Mouse (Mus musculus): ENCODE measurements around the gene Chka. TPM values are rescaled to one million over a fixed set of nuclear protein-coding genes. Genes with fewer than 3 reads are reported as not detected.
A peak's percentile ranks its signal among the peaks of the same experiment; 100 is the strongest.

The Chka gene
- polyA plus RNA-seq, 1 experiment from 2014 or later: 26.2 TPM

DNA sequence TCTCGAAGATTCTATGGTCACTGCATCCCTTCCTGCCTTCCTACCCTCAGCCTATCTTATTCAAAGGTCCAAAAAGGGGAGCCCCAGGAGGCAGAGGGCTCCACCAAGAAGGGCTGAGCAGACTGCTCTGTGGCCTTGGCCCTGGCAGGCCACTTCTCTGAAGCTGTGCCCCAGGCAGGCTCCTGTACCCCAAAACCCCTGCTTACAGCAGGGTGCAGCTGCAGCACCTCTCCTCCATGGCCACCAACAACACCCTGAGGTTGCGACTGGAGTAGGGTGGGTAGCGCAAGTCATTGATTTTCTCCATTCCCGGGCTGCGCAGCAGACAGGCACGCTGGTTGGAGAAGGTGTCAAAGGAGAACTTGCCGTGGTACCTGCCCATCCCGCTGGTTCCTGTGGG lies 62.1 kb downstream of the Chka start:
- DNase-seq (ENCODE audit: low spot score): no peak

DNA sequence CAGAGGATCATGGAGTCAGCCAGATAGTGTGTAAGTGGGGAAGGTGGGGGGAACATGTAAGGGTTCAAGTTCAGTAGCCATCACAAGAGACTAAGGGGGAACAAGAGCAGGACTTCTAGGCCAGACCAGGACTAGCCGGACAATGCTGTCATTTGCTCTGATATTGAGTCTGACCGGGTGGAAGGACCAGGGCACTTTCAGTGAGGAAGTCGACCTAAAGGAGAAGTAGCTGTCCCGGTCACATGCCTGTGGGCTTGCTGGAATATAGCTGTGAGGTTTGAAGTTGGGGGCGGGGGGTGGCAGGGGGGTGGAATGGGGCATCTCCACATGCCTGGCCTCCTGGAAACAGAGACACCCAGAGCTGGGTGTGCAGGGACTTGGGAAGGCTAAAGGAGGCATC lies 63.0 kb downstream of the Chka start:
- no peak for DNase-seq (ENCODE audit: low spot score)

DNA sequence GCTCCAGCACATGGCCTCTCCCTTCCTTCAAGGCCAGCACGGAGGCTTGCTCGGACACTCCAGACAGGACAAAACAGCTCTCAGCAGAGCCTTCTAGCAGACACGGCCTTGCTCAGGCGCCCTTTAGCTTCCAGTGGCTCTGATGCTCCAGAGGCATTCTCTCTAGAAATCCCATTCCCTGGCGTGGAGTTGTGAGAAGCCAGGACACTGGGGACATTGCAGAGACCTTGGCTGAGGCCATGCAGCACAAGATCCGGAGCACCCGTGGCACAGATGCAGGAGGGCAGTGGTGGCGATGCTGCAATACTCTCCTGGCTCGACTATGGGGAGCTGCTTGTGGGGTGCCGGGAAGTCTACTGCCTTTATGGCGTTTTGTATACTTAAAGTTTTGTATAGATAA lies 65.2 kb downstream of the Chka start:
- DNase-seq (ENCODE audit: low spot score): no peak

DNA sequence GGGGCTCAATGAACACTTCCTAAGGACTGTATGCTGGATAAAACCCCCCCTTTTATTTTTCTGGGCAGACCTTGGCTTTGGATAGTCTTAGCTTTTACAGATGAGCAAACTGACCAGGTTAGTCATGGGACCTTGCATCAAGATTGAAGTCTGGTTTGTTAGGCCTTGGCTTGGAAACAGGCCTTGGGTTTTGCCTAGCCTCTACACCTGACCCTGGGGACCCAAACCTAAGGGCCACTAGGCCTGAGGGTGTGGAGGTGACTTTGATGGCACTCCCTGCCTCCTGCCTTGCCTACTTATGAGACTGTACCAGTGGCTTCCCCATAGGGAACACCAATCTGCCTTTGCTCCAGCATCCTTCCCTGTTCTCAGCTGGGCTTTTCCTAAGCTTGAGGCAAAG lies 68.4 kb downstream of the Chka start:
- DNase-seq (ENCODE audit: low spot score): no peak

DNA sequence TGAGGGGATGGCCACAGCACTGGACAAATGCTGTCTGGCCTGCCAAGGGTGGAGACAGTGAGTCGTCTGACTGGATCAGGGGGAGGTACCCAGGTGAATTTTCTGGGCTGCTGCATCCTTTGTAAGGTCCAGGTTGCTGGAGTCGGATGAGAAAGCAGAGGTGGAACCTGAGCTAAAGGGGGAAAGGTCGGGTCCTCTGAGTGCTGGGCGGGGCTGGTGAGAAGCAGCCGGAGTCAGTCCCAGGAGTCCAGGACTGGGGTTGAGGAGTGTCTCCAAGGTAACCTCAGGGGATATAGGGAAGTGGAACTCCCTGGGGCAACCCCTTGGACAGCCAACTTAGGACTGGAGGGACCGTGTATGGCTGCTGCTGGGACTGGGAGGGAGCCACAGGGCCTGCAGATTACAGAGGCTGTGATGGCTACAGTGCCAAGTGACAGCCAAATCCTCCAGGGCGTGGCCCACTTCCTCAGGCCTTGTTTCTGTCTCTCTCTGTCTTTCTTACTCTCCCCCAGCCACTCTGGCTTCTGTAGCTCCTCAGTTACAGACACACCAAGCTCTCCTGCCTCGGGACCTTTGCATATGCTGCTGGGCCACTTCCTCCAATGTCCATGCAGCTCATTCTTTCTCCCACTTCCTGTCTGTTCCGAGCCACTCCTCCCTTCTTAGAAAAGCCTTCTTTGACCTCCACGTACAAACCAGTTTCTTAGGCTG lies 71.2 kb downstream of the Chka start:
- no peak for DNase-seq (ENCODE audit: low spot score)

DNA sequence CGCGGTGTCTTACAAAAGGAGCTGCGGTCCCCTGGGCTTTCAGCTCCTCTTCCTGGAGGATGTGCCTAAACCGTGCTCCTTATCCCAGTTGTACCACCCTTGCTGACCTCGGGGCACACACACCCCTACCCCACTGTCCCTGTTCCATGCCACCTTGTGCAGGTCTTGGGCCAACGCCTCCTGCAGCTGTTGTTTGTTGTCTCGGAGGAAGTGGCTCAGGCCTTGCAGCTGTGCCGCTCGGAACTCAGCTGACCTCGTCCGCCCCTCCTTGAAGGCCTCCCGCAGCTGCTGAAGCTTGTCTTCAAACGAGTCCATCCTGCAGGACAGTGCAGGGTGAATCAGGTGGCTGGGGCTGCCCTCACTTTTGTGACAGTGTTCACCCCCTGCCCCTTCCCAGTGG lies 72.0 kb downstream of the Chka start:
- DNase-seq (ENCODE audit: low spot score): peak; percentile 48

DNA sequence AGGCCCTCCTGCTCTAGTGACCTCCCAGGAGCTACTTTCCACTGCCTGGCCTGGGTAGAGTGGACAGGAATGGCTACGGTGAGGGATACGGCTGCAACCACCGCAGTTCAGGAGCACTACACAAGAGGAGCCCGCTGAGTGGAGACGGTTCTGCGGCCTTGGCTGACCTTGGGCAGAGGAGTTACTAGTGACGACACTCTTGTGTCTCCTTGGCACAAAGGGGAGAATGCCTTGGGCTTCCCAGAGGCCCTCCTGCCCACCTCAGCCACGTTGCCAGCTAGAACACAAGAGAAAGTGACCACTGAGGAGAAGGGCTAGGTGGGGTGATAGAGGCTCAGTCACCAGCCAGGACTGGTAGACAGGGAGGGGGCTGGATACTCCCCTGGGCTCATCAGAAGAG lies 72.6 kb downstream of the Chka start:
- no peak for DNase-seq (ENCODE audit: low spot score)

DNA sequence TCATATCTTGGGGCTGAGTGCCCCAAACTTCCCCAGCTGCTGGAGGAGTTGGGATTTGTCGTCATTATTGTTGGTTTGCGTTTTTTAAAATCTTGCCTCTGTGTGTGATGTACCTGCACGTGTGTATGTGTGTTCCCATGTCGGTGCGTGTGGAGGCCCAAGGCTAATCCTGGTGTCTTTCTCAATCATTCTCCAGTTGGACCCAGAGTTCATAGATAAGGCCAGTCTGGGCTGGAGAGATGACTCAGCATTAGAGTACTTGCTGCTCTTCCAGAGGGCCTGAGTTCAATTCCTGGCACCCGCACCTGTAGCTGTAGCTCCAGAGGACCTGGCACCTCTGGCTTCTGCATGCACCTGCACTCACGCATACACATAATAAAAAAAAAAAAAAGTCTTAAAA lies 73.3 kb downstream of the Chka start:
- DNase-seq (ENCODE audit: low spot score): no peak

DNA sequence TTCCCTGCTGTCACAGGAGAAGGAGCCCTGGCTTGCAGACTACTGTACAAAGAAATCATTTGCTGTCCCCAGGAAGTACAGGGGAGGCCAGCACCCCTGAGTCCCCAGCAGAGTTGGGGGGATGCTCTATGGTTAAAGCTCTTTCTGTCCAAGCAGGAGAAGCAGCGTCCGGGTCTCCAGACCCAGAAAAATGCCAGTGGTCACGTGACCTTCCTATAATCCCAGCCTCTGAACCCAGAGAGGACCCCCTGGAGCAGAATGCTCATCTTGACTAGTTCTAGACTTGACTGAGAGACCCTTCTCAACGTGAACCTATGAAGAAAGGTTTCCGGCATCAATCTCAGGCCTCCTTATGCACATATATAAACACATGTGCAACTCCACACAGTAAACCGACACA lies 74.3 kb downstream of the Chka start:
- DNase-seq (ENCODE audit: low spot score): no peak

DNA sequence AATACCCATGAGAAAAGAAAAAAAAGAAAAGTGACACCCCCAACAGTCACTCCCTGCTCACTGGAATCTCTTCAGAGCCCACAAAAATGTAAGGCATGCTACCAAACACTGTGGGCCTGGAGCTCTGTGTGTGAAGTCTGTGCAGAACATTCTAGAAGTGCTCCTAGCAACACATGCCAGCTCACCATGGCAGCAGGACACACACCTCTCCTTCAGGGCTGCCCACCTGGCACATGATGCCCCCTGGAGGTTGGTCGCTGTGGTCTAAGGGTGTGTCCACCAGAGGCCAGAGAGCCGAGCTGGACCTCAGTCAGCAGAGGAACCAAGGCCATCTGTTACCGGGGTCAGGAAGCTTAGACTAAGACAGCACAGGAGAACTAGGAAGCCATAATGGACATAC lies 74.7 kb downstream of the Chka start:
- DNase-seq (ENCODE audit: low spot score): no peak

DNA sequence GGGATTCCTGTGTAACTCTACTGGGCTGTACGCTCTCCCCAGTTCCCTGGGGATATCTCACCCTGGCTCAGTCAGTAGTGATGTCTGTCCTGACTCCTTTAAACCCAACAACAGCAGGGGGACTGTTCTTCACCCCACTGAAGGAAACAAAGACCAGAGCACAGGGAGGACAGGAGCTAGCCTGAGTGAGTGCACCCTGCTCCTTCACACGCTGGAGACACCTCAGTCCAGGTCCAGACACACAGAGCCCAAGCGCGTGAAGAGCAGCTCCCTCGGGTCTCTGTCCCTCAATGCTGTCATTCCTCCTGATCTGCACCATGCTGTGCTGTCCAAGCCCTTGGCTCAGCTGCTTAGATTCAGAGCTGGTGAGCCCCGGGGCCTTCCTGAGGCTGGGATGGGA lies 75.1 kb downstream of the Chka start:
- DNase-seq (ENCODE audit: low spot score): no peak

DNA sequence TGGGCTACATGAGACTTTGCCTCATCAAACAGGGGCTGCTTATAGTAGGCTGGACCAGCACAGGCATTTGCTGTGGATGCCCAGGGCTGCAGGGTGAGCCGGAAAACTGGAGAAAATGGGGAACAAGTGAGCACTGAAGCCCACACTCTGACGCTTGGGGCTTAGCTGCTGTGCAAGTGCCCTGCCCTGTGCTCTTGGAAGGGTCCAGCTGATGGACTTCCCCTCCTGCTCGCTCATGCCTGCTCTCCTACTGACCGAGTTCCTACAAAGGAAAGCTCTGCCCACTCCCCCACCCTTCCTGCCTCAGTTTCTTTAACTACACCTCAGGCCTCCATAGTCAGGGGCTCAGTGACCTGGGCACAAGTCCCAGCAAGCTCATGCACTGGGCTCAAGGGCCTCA lies 76.4 kb downstream of the Chka start:
- no peak for DNase-seq (ENCODE audit: low spot score)

DNA sequence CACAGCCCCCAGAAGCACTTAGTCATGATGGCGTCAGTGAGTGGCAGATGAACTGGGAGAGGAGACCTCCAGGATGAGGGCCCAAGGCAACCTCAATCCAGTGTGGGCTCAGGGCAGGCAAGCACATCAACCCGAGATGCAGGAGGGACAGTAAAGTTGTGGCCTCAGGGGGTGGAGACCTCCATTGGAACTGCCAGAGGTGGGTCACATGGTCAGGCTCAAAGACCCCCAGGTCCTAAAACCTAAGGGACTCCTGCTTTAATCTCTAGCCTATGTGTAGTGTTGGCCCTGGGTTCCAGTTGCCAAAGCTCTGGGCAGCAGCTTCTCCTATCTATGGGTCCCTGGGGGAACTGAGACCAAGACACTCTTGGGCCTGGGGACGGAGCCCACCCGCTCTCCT lies 77.2 kb downstream of the Chka start:
- no peak for DNase-seq (ENCODE audit: low spot score)

DNA sequence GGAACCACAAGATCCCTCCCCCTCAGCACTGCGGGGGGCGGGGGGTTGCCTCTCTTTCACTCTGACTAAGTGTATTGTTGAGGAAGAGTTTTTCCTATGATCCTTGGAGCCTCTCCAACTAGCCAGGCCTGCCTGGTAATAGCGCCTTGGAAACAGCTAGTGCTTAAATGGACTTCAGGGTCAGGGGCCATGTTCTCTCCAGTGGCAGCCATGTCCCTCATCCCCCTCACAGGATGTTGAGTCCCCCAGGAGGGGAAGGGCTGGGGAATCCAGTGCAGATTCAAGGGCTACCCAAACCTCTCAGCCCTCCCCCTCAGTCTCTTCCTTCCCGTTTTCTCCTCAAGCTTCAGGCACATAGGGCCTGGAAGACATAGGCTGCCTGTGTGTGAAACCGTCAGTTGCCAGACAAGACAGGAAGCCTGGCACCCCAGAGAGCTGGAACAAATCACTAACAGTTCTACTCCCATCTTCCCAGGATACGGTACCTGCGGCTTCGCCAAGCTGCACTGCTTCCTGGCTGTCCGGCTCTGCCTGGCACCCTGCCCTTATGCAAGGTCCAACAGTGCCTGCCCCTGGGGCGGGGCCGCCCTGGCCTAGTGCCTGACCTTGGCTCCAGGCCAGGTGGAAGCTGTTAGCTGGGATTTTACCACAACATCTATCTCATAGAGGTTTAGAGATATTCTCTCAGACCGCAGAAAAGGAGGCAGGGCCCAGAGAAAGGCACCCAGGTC lies 77.8 kb downstream of the Chka start, which contains the start of gene Aldh3b1:
Gene Aldh3b1 (minus strand): TSS at position 598 of the 731 bp plus-strand sequence.
- peak; percentile 19 for DNase-seq (ENCODE audit: low spot score)

DNA sequence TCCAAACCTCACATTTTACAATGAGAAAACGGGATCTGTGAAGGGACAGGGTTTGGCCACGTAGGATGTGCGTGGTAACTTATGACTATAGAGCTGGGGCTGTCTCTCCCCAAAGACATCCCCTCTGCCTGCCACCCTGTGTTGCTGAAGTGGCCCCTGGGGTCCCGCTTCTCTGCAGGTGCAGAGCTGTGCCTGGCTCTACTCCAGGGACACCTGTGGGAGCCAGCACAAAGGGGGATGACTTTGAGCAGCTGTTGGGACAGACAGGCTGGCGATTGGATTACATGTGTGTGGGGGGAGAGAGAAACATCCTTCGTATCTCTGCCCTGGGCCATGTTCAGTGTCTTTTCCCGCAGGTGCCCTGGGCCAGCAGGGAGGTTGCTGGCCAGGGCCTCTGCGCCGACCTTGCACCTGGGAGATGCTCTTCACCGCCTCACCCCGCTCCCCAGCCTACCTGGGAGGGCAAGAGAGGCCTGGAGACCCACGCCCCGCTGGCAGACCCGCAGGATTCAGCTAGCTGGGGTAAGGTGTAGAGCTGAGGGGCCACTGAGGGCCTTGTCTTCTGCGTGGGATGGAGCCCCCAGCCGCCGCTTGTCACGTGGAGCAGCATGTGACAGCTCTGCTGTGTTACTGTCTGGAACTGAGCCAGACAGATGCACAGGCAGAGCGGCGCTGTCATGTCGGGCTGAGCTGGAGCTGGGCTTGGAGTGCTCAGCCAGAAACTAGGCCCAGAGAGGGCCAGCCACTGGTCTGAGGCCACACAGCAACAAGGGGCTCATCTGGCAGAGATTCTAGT lies 78.9 kb downstream of the Chka start:
- DNase-seq (ENCODE audit: low spot score): peak; percentile 49

DNA sequence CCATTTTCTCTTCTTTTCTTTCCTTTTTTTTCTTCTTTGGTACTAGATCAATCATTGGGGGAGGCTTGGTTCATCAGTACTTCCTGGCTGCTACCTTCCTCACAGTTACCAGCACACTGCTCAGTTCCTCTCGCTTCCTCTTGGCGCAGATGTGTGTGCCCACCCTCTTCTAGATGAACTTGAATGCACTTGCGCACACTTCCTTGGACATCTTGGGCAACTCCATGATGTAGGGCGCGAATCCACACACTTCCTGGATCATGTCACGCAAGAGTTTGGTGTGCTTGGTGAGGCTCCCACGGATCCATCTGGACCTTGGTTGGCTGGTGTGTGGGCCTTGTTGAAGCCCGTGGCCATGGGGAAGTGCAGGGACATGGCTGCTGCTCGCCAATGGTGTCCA lies 80.1 kb downstream of the Chka start:
- DNase-seq (ENCODE audit: low spot score): peak; percentile 47

DNA sequence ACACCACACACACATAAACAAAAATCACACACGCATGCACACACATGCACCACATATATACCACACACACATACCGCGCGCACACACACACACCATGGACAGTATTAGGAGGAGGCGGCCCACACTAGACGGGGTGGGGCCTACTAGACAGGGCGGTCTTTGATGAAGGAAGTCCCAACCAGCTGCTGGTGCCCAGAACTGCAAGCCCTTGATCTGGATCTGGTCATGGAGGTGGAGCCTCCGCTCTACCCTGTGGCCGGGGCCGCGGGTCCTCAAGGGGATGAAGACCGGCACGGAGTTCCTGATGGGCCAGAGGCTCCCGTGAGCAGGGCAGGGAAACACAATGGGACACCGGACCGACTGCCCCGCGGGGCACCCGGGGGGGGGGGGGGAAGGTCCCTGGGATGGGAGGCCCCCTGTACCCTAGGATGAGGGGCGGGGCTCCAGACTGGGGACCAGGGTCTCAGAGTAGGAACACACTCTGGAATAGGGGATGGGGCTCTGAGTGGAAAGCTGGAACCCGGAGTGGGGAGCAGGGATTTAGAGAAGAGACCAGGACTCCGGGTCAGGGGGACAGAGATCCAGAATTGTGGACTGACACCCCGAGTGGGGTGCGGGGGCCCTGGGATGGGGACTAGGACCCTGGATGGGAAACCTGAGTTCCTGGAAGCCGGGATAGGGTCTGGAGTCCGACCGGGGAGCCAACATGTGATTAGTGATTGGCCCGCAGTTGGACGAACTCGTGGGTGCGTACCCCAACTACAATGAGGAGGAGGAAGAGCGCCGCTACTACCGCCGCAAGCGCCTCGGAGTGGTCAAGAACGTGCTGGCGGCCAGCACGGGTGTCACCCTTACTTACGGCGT lies 83.7 kb downstream of the Chka start, which contains the start of gene Unc93b1:
Gene Unc93b1 (plus strand): TSS at position 155 of the 864 bp plus-strand sequence.
- peak; percentile 46 for DNase-seq (ENCODE audit: low spot score)

DNA sequence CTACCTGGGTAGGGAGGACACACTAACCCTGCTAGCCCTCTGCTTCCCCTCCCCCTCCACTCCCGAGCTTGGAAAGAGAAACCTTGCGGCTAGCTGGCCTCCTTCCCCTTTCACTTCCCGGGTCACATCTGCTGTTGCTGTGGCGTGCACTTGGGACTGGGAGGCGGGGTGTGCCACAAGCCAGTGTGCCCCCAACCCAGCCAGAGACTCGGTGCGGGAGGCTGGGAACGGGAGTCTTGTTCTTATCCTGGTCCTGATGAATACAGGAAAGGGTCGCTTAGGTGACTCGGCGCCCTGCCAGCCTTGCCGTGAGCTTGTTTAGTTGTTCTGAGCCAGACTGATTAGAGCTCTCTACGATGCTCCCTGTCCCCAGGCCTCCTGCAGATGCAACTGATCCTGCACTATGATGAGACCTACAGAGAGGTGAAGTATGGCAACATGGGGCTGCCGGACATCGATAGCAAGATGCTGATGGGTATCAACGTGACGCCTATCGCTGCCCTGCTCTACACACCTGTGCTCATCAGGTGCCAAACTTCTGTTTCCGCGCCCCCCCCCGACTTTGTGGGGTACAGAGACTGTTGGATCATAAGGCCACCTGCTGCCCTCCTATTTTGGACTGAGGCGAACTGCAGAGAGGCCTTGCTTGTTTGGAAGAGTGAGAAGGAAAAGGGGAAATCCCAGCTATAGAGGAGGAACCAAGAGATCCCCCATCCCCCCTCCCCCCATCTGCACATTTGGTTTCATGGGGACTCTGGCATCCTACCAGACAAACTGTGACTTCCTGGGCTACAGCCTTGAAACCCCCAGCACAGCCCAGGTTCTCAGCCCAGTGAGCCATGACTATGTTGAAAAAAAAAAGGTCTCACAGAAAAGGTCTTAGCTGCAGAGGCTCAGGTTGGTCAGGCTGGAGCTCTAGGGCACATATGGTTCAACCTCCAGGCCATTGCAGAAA lies 84.6 kb downstream of the Chka start:
- DNase-seq (ENCODE audit: low spot score): peak; percentile 46

DNA sequence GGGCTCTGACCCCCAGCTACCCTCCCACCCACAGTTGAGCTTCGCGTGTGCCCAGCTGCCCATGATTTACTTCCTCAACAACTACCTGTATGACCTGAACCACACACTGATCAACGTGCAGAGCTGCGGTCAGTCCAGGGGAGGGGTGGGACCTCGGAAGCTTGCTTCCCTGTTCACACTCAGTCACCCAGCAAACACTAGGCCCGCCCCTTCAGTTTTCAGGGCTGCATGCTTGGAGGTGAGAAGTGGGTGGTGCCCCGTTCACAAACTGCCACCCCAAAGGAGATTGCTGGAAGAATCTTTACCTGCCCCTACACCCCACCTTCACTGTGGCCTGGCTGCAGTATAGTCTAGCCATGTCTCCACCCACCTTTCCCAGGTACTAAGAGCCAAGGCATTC lies 90.7 kb downstream of the Chka start:
- no peak for DNase-seq (ENCODE audit: low spot score)

All from thymus, postnatal 0 days (tissue).